Mouse (Mus musculus): ENCODE results near the gene AI661453. TPM values are rescaled to one million over a fixed set of nuclear protein-coding genes. Genes with fewer than 3 reads are reported as not detected.

AI661453 gene
- polyA plus RNA-seq, 1 experiment from 2014 or later = 4.8 TPM

- no peak overlapping the region for H3K27ac ChIP-seq (ENCODE audit: low read length)
- H3K27me3 ChIP-seq (ENCODE audit: control insufficient read depth, insufficient read depth, low read length) = no peaks in the 10 kb centered on the region
- peaks cover 35% of the 10 kb centered on the region for H3K4me1 ChIP-seq (ENCODE audit: control insufficient read depth, insufficient read depth, low read length)
- H3K36me3 ChIP-seq (ENCODE audit: control insufficient read depth, insufficient read depth, low read length) = peaks cover 12% of the 10 kb centered on the region
- H3K4me3 ChIP-seq (ENCODE audit: low read depth, low read length) = no peak overlapping the region
- H3K4me2 ChIP-seq (replicated peaks; ENCODE audit: low read depth, low read length) = no peak overlapping the region
- H3K9me3 ChIP-seq (ENCODE audit: control insufficient read depth, low read depth, low read length) = no peaks in the 10 kb centered on the region
- no peak overlapping the region for H3K9ac ChIP-seq (replicated peaks; ENCODE audit: low read depth, low read length)
- no peak for ATAC-seq (ENCODE audit: insufficient number of reproducible peaks, insufficient read depth, low FRiP score, low read depth)
Observed at GRCm38 (mm10) chr17:47503689-47504088, 67.3 kb downstream of the AI661453 start.

DNA sequence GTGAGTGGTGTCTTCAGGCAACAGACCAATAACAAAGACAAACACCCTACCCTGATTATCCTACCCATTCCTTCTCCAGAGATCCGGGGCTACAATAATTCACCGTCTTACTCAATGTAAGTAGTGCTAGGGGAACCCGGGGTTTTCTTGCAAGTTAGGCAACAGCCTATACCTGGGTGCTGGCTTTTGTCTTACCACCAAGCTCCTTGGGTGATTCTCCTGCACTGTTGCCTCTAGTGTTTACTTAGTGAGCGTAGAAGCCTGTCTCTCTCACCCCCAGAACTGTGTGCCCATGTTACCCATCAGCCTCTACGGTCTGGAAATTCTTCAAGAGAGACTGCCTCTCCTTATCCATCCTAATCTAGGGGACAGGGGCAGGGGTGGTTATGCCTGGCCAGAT, 67.8 kb downstream of the AI661453 start:
- Histone ChIP-seq H3K27ac (ENCODE audit: low read length) (peak overlapping the region; percentile 66), H3K36me3 (ENCODE audit: control insufficient read depth, insufficient read depth, low read length) (peaks cover 9% of the 10 kb centered on the region), H3K9me3 (ENCODE audit: control insufficient read depth, low read depth, low read length) (no peaks in the 10 kb centered on the region), H3K4me2 (replicated peaks; ENCODE audit: low read depth, low read length) (peak overlapping the region; percentile 74), H3K9ac (replicated peaks; ENCODE audit: low read depth, low read length) (peak overlapping the region; percentile 47; the same call in 1 of the 2 replicates), H3K4me1 (ENCODE audit: control insufficient read depth, insufficient read depth, low read length) (peaks cover 35% of the 10 kb centered on the region), H3K27me3 (ENCODE audit: control insufficient read depth, insufficient read depth, low read length) (no peaks in the 10 kb centered on the region), H3K4me3 (ENCODE audit: low read depth, low read length) (peak overlapping the region; percentile 36)
- no peak for ATAC-seq (ENCODE audit: insufficient number of reproducible peaks, insufficient read depth, low FRiP score, low read depth)
- WGBS = 59% methylated on average over 5 of the region's 5 CpGs

- peak within 1 kb of the TSS; percentile 47 for H3K9ac ChIP-seq (replicated peaks; ENCODE audit: low read depth, low read length)
Observed at GRCm38 (mm10) chr17:47504941-47505346, 68.5 kb downstream of the AI661453 start, which contains the start of gene Ccnd3. TSS of gene Ccnd3 (plus strand) at chr17:47505051.

GRCm38 (mm10) chr17:47505566-47505965, 69.2 kb downstream of the AI661453 start:
- 0 out of 2 replicates have a peak, but pooled peaks cover under 1% of the 10 kb centered on the region for H3K36me3 ChIP-seq (ENCODE audit: control insufficient read depth, insufficient read depth, low read length)
- H3K4me3 ChIP-seq (ENCODE audit: low read depth, low read length) = peak overlapping the region; percentile 36
- no peaks in the 10 kb centered on the region for H3K9me3 ChIP-seq (ENCODE audit: control insufficient read depth, low read depth, low read length)
- no peak for ATAC-seq (ENCODE audit: insufficient number of reproducible peaks, insufficient read depth, low FRiP score, low read depth)
- WGBS = 49% methylated on average over 2 of the region's 2 CpGs
- H3K27ac ChIP-seq (ENCODE audit: low read length) = peak overlapping the region; percentile 10; the same call in 1 of the 2 replicates
- H3K27me3 ChIP-seq (ENCODE audit: control insufficient read depth, insufficient read depth, low read length) = no peaks in the 10 kb centered on the region
- peaks cover 35% of the 10 kb centered on the region for H3K4me1 ChIP-seq (ENCODE audit: control insufficient read depth, insufficient read depth, low read length)
- no peak overlapping the region for H3K9ac ChIP-seq (replicated peaks; ENCODE audit: low read depth, low read length)
- H3K4me2 ChIP-seq (replicated peaks; ENCODE audit: low read depth, low read length) = peak overlapping the region; percentile 74

More at GRCm38 (mm10) chr17:47504941-47505346, 68.5 kb downstream of the AI661453 start, which contains the start of gene Ccnd3:
- H3K4me2 ChIP-seq (replicated peaks; ENCODE audit: low read depth, low read length) = peak within 1 kb of the TSS; percentile 74
- H3K4me1 ChIP-seq (ENCODE audit: control insufficient read depth, insufficient read depth, low read length) = peaks cover 35% of the 10 kb centered on the region
- peak; percentile 20 for ATAC-seq (ENCODE audit: insufficient number of reproducible peaks, insufficient read depth, low FRiP score, low read depth)
- WGBS = under 1% methylated on average over 22 of the region's 22 CpGs
- peak within 1 kb of the TSS; percentile 36 for H3K4me3 ChIP-seq (ENCODE audit: low read depth, low read length)
- H3K36me3 ChIP-seq (ENCODE audit: control insufficient read depth, insufficient read depth, low read length) = 0 out of 2 replicates have a peak, but pooled peaks cover 5% of the 10 kb centered on the region
- H3K27me3 ChIP-seq (ENCODE audit: control insufficient read depth, insufficient read depth, low read length) = no peaks in the 10 kb centered on the region
- H3K27ac ChIP-seq (ENCODE audit: low read length) = peak within 1 kb of the TSS; percentile 66
- H3K9me3 ChIP-seq (ENCODE audit: control insufficient read depth, low read depth, low read length) = no peaks in the 10 kb centered on the region

DNA sequence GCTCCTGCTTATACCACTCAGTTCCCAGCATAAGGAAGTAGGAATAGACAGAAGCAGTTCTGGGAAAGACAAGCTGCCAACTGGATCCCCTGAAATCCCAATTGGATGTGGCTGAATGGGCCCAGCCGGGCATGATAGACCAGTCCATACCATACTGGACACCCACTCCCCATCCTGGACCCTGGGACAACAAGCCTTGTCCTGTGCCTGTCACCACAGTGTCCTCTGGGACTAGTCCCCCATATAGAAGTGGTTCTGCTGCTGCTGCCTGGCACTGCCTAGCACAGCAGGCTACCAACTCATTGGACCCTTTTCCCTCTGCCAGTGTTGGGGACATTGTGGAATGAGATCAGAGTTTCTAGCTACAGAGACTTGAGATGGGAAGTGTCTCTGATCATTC, 69.6 kb downstream of the AI661453 start:
- Histone ChIP-seq H3K27ac (ENCODE audit: low read length) (no peak overlapping the region), H3K36me3 (ENCODE audit: control insufficient read depth, insufficient read depth, low read length) (no peaks in the 10 kb centered on the region), H3K9ac (replicated peaks; ENCODE audit: low read depth, low read length) (no peak overlapping the region), H3K4me3 (ENCODE audit: low read depth, low read length) (no peak overlapping the region), H3K4me2 (replicated peaks; ENCODE audit: low read depth, low read length) (peak overlapping the region; percentile 74; the same call in 1 of the 2 replicates), H3K9me3 (ENCODE audit: control insufficient read depth, low read depth, low read length) (no peaks in the 10 kb centered on the region), H3K27me3 (ENCODE audit: control insufficient read depth, insufficient read depth, low read length) (no peaks in the 10 kb centered on the region), H3K4me1 (ENCODE audit: control insufficient read depth, insufficient read depth, low read length) (peaks cover 32% of the 10 kb centered on the region)
- WGBS = 76% methylated on average over 1 of the region's 1 CpGs
- no peak for ATAC-seq (ENCODE audit: insufficient number of reproducible peaks, insufficient read depth, low FRiP score, low read depth)

DNA sequence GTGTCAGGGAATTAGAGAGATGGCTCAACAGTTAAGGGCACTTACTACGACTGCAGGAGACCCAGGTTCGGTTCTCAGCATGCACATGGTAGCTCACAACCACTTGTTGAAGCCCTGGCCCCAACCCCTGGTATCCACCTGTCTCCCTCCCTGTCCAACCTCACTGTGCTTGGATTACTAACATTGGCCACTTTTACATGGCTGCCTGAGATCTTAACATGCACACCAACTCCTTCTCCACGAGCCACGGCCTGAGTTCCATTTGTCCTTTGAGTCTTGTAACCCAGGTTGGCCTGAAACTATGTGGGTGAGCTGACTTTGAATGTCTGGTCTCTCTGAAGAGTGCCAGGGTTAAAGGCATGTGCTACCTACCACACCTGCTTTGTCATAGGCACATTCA, 70.3 kb downstream of the AI661453 start:
- Histone ChIP-seq H3K9me3 (ENCODE audit: control insufficient read depth, low read depth, low read length) (no peaks in the 10 kb centered on the region), H3K27ac (ENCODE audit: low read length) (no peak overlapping the region), H3K4me2 (replicated peaks; ENCODE audit: low read depth, low read length) (no peak overlapping the region), H3K9ac (replicated peaks; ENCODE audit: low read depth, low read length) (no peak overlapping the region), H3K36me3 (ENCODE audit: control insufficient read depth, insufficient read depth, low read length) (no peaks in the 10 kb centered on the region), H3K4me1 (ENCODE audit: control insufficient read depth, insufficient read depth, low read length) (peaks cover 30% of the 10 kb centered on the region), H3K27me3 (ENCODE audit: control insufficient read depth, insufficient read depth, low read length) (no peaks in the 10 kb centered on the region), H3K4me3 (ENCODE audit: low read depth, low read length) (no peak overlapping the region)
- ATAC-seq (ENCODE audit: insufficient number of reproducible peaks, insufficient read depth, low FRiP score, low read depth) = no peak
- 84% methylated on average over 4 of the region's 4 CpGs for WGBS

- no peak for ATAC-seq (ENCODE audit: insufficient number of reproducible peaks, insufficient read depth, low FRiP score, low read depth)
- Histone ChIP-seq H3K4me3 (ENCODE audit: low read depth, low read length) (no peak overlapping the region), H3K36me3 (ENCODE audit: control insufficient read depth, insufficient read depth, low read length) (no peaks in the 10 kb centered on the region), H3K27ac (ENCODE audit: low read length) (peak overlapping the region; percentile 92), H3K9me3 (ENCODE audit: control insufficient read depth, low read depth, low read length) (no peaks in the 10 kb centered on the region), H3K4me1 (ENCODE audit: control insufficient read depth, insufficient read depth, low read length) (peaks cover 30% of the 10 kb centered on the region), H3K9ac (replicated peaks; ENCODE audit: low read depth, low read length) (no peak overlapping the region), H3K4me2 (replicated peaks; ENCODE audit: low read depth, low read length) (peak overlapping the region; percentile 50), H3K27me3 (ENCODE audit: control insufficient read depth, insufficient read depth, low read length) (no peaks in the 10 kb centered on the region)
- WGBS = 74% methylated on average over 2 of the region's 2 CpGs
Observed at GRCm38 (mm10) chr17:47507523-47507922, 71.1 kb downstream of the AI661453 start.

GRCm38 (mm10) chr17:47508012-47508608, 71.7 kb downstream of the AI661453 start:
- Histone ChIP-seq H3K4me1 (ENCODE audit: control insufficient read depth, insufficient read depth, low read length) (peaks cover 35% of the 10 kb centered on the region), H3K27me3 (ENCODE audit: control insufficient read depth, insufficient read depth, low read length) (no peaks in the 10 kb centered on the region), H3K9me3 (ENCODE audit: control insufficient read depth, low read depth, low read length) (no peaks in the 10 kb centered on the region), H3K27ac (ENCODE audit: low read length) (peak overlapping the region; percentile 92), H3K4me2 (replicated peaks; ENCODE audit: low read depth, low read length) (peak overlapping the region; percentile 50), H3K4me3 (ENCODE audit: low read depth, low read length) (no peak overlapping the region), H3K36me3 (ENCODE audit: control insufficient read depth, insufficient read depth, low read length) (no peaks in the 10 kb centered on the region), H3K9ac (replicated peaks; ENCODE audit: low read depth, low read length) (no peak overlapping the region)
- ATAC-seq (ENCODE audit: insufficient number of reproducible peaks, insufficient read depth, low FRiP score, low read depth) = peak; percentile 73
- WGBS = 6% methylated on average over 12 of the region's 12 CpGs
